Mouse (Mus musculus): ENCODE results near the gene Snip1. TPM values are rescaled to one million over a fixed set of nuclear protein-coding genes. Genes with fewer than 3 reads are reported as not detected.

The Snip1 gene
- polyA plus RNA-seq, 3 experiments from 2014 or later = 7.7 to 8.8 (median 8.5) TPM

DNA sequence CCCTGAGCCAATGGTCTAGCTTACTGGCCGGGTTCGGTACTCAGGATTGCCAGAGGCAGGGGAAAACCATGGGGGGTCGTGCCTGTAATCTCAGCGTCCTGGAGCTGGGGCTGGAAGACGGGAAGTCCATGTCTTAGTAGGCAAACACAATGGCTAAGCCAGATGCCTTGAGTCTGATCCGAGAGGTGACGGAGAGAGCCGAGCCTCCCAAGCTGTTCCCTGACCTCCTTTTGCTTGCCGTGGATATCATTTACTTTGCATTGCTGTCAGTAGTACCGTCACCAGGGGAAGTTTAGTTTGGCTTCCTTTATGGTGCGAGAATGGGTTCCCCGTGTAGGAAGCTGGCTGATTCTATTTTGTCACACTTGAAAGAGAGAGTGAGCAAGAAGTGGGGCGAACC, 34.9 kb downstream of the Snip1 start:
- no peak for ATAC-seq

GRCm38 (mm10) chr4:125105354-125105753, 38.9 kb downstream of the Snip1 start:
- ATAC-seq = no peak

DNA sequence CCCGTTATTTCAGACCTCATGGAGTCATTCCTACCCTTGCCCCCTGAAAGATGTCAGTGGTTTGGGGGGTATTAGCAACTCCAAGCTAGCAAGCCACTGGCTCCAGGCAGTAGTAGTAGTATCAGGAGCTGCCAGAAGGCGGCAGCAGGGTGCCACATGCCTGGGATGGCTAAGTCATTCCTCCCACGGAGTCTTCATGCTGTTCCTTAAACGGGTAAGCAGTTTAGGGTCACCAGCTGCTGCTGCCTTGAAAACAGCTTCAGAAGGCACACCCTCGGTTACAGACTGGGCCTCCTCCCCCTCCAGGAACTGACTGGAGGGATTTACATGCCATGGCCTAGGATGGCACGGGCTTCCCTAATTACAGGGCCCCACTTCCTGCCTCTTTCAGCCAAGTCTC, 48.2 kb downstream of the Snip1 start:
- ATAC-seq = peak; percentile 69

DNA sequence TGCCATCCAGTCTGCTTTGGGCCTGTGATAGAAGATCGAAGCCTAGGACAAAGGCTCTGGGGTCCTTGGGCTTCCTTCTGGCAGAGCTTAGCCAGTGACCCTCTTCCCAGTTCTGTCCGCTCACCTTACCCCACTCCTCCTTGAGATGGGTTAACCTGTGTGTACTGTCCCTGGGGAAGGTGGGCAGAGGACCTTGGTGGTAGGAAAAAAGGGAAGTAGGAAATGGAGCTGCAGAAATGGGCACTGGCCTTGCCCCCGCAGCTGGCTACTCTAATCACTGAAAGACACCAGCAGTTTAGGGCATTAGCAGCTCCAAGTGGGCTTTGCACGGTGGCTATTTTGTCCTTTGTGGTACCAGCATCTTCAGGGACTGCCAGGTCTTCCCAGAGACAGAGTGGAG, 48.6 kb downstream of the Snip1 start:
- ATAC-seq = no peak

DNA sequence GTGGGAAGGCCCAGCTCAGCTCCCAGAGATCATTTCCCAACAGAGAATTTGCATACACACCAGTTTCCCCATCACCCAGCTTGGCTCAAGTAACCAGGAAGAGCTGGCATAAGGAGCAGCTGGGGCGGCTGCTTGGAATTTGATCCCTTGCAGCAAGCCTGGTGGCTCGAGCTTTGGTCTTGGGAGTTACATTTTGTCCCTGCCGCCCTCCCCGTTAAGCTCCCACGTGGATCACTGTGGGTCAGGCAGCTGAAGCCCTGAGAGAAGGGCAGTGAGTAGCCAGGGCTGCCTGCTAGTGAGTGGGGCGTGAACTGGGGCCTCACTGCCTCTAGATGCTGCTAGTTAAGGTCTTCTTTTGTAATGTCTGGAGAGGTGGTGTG, 49.2 kb downstream of the Snip1 start:
- no peak for ATAC-seq

DNA sequence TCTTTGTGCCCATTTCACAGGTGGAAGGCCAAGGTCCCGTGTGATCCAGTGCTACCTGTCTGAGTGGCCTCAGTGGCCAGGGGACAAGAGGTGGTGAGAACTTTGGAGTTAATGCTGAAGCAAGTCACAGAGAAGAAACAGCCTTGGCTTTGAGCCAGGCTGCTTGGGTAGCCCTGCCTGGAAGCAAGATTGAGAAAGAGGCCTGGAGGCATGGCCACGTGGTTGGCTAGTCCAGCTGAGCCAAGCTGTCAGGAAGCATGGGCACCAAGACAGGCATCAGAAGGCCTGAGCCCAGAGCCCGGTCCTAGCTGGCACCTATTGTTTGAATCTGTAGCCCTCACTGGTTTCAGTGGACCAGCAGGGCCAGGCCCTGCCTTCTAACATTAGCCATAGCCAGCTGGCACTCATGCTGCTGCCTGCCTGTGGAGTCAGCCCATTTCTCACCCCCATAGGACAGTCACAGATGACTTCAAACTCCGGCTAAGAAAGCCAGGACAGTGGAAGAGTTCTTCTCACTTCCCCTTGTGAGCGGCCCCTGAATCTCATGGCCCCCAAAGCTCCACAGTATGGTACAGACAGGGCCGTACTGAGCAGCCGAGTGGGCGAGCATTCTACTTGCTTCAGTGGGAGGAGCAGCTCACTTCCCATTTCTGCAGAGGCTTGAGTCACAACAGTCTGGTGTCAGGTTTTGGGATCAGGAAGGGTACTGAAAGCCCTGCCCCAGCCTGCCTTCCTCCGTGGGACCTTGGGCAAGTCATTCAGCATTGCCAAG, 49.8 kb downstream of the Snip1 start:
- ATAC-seq = no peak

GRCm38 (mm10) chr4:125116929-125117328, 50.5 kb downstream of the Snip1 start:
- ATAC-seq = no peak

- ATAC-seq = peak; percentile 3
These were observed 51.4 kb downstream of the Snip1 start for GRCm38 (mm10) chr4:125117902-125118320.

- no peak for ATAC-seq
These were observed 52.6 kb downstream of the Snip1 start for GRCm38 (mm10) chr4:125119070-125119469.

- no peak for ATAC-seq
These were observed 53.2 kb downstream of the Snip1 start for GRCm38 (mm10) chr4:125119721-125120120.

DNA sequence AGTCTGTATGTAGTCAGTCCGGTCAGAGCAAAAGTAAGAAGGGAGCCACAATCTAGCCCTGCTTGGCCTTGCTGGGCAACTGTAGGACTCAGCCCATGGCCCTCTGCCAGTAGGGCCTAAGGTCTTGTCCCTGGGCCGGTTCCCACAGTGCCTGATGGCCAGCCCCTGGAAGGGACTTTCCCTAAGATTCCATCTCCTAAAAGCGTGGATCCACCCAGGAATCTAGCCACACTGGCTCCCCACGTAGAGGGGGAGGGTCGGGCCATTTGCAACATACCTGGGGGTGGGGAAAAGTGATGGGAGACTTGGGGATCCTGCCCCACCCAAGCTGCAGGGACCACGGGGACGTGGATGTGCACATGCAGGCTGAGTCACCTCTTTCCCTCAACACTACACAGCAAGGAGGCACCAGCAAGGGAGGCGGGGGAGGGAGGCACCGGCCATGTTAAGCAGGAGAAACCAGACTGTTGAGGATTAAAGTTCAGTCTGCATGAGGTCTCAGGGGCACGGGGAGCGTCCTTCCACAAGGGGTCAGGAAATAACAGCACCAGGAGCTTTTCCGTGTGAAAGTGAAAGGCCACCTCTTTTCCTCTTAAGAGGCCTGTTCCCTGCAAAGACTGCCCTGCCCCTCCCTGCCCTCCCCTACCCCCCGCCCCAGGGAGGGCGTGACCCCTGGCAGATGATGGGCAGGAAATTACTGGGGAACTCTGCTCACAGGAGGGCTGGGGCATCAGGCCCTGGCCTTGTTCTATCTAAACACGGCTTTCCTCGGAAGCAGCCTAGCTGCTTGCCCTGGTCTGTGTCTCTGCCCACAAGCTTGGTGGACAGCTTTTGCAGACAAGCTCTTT, 56.2 kb downstream of the Snip1 start:
- no peak for ATAC-seq

DNA sequence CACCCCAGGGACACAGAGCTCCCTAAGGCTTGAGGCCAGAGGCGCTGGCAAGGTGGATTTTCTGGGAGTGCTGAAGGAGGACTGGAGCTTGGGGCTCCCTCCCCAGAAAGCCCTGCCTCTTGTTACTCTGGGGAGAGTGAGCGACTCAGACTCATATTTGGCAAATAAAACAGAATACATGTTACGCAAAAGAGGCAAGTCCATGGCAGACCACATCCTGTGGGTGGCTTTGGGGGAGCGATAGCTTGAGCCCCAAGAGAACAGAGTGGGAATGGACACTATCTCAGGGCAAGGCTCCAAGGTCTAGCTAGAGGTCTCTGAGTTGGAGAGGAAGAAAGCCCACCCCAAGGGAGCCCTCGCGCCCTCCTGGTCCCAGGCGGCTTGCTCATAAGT, 56.8 kb downstream of the Snip1 start:
- peak; percentile 7 for ATAC-seq

Other genes with a start within 250 kb of the Snip1 start
- gene Yrdc, start 216.0 kb upstream of the Snip1 start, polyA plus RNA-seq (2017; shearing (Covaris generic)) = 1 to 10 TPM; 2.8 to 5.3 (median 5.0) TPM
- 1 to 10 TPM; 4.3 to 4.7 (median 4.4) TPM for gene 1110065P20Rik, start 215.5 kb upstream of the Snip1 start, polyA plus RNA-seq (2017; shearing (Covaris generic))
- under 1 TPM; 0.30 to 0.88 (median 0.60) TPM for gene Maneal, start 204.5 kb upstream of the Snip1 start, polyA plus RNA-seq (2017; shearing (Covaris generic))
- gene Epha10, start 185.8 kb upstream of the Snip1 start, polyA plus RNA-seq (2017; shearing (Covaris generic)) = not detected
- gene 9930104L06Rik, start 129.6 kb upstream of the Snip1 start, polyA plus RNA-seq (2017; shearing (Covaris generic)) = 10 to 100 TPM in 1 of 3 experiments, 1 to 10 TPM in 2; 7.3 to 13.8 (median 9.9) TPM
- gene Cdca8, start 127.4 kb upstream of the Snip1 start, polyA plus RNA-seq (2017; shearing (Covaris generic)) = 100 to 1,000 TPM in 1 of 3 experiments, 10 to 100 TPM in 2; 12.5 to 130 (median 20.4) TPM
- gene Rspo1, start 80.2 kb upstream of the Snip1 start, polyA plus RNA-seq (2017; shearing (Covaris generic)) = not detected
- gene Gnl2, start 50.1 kb upstream of the Snip1 start, polyA plus RNA-seq (2017; shearing (Covaris generic)) = 10 to 100 TPM; 44.4 to 76.7 (median 68.9) TPM
- gene Dnali1, start 969 bp upstream of the Snip1 start, polyA plus RNA-seq (2017; shearing (Covaris generic)) = not detected
- 10 to 100 TPM; 60.4 to 68.9 (median 64.1) TPM for gene Meaf6, start 18.5 kb downstream of the Snip1 start, polyA plus RNA-seq (2017; shearing (Covaris generic))
- gene Zc3h12a, start 61.2 kb downstream of the Snip1 start, polyA plus RNA-seq (2017; shearing (Covaris generic)) = 1 to 10 TPM; 4.6 to 6.5 (median 6.5) TPM

All from inflammation-experienced regulatory T-cells, adult 6 months (primary cell).